Mouse (Mus musculus) lung, adult 2 months (tissue): ENCODE data around the gene Tmem107.

Source experiments
- CTCF ChIP-seq: fragments of 200-500 bp; IDR thresholded peaks from 2 replicates; pipeline ENCODE4 v1.5.1; 2011; ENCODE audit warnings: mild to moderate bottlenecking, low read length, control low read depth; ENCODE audit not compliant: insufficient read depth
- POLR2A ChIP-seq: fragments of 200-500 bp; IDR thresholded peaks from 2 replicates; pipeline ENCODE4 v1.6.1; 2011; ENCODE audit warnings: low read depth, mild to moderate bottlenecking, control low read depth, low read length, borderline replicate concordance; ENCODE audit errors: extremely low read depth

GRCm38 (mm10) chr11:69070590-69071222 is at the start of gene Tmem107:
- TF ChIP-seq CTCF, result no peak
- peak; percentile 97; the same call in 1 of the 2 replicates for TF ChIP-seq POLR2A
